Mouse (Mus musculus) thymus, postnatal 14 days (tissue): ENCODE measurements around the gene Lrrc4b.

ENCODE experiments used
- DNase-seq: peaks from one replicate; pipeline ENCODE4 v3.0.0; 2021

Lrrc4b gene

GRCm38 (mm10) chr7:44437188-44437587 is 8.4 kb downstream of the Lrrc4b start:
- DNase-seq = no peak

- no peak for DNase-seq
These were observed 9.1 kb downstream of the Lrrc4b start for GRCm38 (mm10) chr7:44437933-44438332.

- no peak for DNase-seq
These were observed 10.9 kb downstream of the Lrrc4b start for GRCm38 (mm10) chr7:44439696-44440095.

- DNase-seq = no peak
These were observed 11.7 kb downstream of the Lrrc4b start for GRCm38 (mm10) chr7:44440479-44440878.

- DNase-seq = no peak
These were observed 12.4 kb downstream of the Lrrc4b start for GRCm38 (mm10) chr7:44441180-44441579.

GRCm38 (mm10) chr7:44441648-44442109 is 12.9 kb downstream of the Lrrc4b start:
- no peak for DNase-seq

- no peak for DNase-seq
These were observed 13.6 kb downstream of the Lrrc4b start for GRCm38 (mm10) chr7:44442407-44442821.

- no peak for DNase-seq
These were observed 14.7 kb downstream of the Lrrc4b start for GRCm38 (mm10) chr7:44443268-44444173.

- DNase-seq = no peak
These were observed 16.2 kb downstream of the Lrrc4b start for GRCm38 (mm10) chr7:44444886-44445527.

- DNase-seq = no peak
These were observed 16.7 kb downstream of the Lrrc4b start for GRCm38 (mm10) chr7:44445528-44445923.

- no peak for DNase-seq
These were observed 17.4 kb downstream of the Lrrc4b start for GRCm38 (mm10) chr7:44446070-44446855.

- no peak for DNase-seq
These were observed 24.4 kb downstream of the Lrrc4b start for GRCm38 (mm10) chr7:44453256-44453655.

- no peak for DNase-seq
These were observed 27.5 kb downstream of the Lrrc4b start for GRCm38 (mm10) chr7:44456302-44456701.

- DNase-seq = no peak
These were observed 31.2 kb downstream of the Lrrc4b start for GRCm38 (mm10) chr7:44460067-44460466.

- no peak for DNase-seq
These were observed 32.1 kb downstream of the Lrrc4b start for GRCm38 (mm10) chr7:44460767-44461502.

- no peak for DNase-seq
These were observed 32.8 kb downstream of the Lrrc4b start for GRCm38 (mm10) chr7:44461503-44462217.

GRCm38 (mm10) chr7:44462218-44463055 is 33.6 kb downstream of the Lrrc4b start:
- peak; percentile 55 for DNase-seq

- DNase-seq = no peak
These were observed 34.2 kb downstream of the Lrrc4b start for GRCm38 (mm10) chr7:44463056-44463425.

GRCm38 (mm10) chr7:44463556-44464225 is 34.9 kb downstream of the Lrrc4b start:
- DNase-seq = no peak

- DNase-seq = no peak
These were observed 35.7 kb downstream of the Lrrc4b start for GRCm38 (mm10) chr7:44464511-44464910.
